Mouse (Mus musculus) megakaryocyte, embryonic 14.5 days (primary cell): ENCODE data around the gene Rara. TPM values are rescaled to one million over a fixed set of nuclear protein-coding genes. Genes with fewer than 3 reads are reported as not detected.

Experiments
- H3K27me3 ChIP-seq: replicated peaks from 2 replicates; pipeline ENCODE3; 2012; ENCODE audit warnings: inconsistent platforms
- H3K36me3 ChIP-seq: replicated peaks from 2 replicates; pipeline ENCODE3; 2012; ENCODE audit warnings: low read length, inconsistent platforms, mixed read lengths
- H3K4me1 ChIP-seq: 2 replicates; pipeline ENCODE4 v1.6.1; 2012; ENCODE audit warnings: inconsistent platforms
- H3K4me3 ChIP-seq: replicated peaks from 2 replicates; pipeline ENCODE3; 2012; ENCODE audit warnings: moderate library complexity, mild to moderate bottlenecking, inconsistent platforms
- H3K9me3 ChIP-seq: 2 replicates; pipeline ENCODE4 v1.6.1; 2012; ENCODE audit warnings: inconsistent platforms
- FLI1 ChIP-seq: IDR thresholded peaks from 2 replicates; pipeline ENCODE4 v1.6.1; 2012; ENCODE audit warnings: low read length, inconsistent platforms, mixed read lengths
- GATA1 ChIP-seq: IDR thresholded peaks from 3 replicates; pipeline ENCODE4 v1.6.1; 2012; ENCODE audit warnings: mixed read lengths, low read length, inconsistent platforms, borderline replicate concordance
- polyA plus RNA-seq: library from polyadenylated mRNA; stranded (reverse); fragments of >175 nt; gene quantifications from 2 replicates; pipeline ENCODE4 v1.2.3, GENCODE M21; 2012; ENCODE audit warnings: low replicate concordance; ENCODE audit not compliant: insufficient read depth

Gene Rara
- polyA plus RNA-seq, 1 experiment = 25.3 TPM

DNA sequence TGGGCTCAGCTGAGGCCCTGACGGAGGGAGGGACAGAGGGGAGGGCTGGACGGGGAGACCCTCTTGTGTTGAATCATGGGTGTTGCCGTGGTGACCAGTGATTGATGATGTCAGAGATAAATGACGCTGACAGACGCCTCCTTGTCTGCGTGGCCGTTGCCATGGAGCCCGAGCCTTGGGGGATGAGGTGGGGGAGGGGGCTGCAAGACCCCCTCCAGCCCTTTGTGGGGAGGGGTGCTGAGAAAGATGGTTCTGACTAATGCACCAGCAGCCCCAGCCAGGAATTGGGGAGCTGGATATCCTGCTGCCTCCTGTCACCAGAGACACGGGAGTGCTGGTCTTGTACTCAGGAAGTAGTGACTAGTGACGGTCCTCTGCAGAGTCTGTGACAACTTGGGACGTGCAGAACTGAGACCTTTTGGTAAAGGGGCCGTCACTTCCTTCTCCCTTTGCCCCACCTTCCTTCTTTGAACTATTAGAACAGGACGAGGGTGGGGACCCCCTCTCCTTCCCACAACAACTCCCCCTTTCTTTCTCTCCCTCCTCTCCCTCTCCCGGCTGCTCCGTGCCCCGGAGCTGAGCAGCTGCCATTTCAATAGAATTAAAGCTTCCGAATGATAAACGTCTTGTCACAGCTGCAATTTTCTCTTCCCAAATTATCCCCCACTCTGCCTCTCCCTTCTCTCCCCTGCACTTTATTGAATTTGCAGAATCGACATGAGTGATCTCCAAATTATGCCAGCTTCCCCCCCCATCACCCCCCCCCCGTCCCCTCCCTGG lies 41.3 kb downstream of the Rara start:
- Histone ChIP-seq H3K4me1 (peaks cover 29% of the 10 kb centered on the region), H3K4me3 (no peak overlapping the region), H3K9me3 (no peaks in the 10 kb centered on the region), H3K36me3 (peaks cover 16% of the 10 kb centered on the region), H3K27me3 (peaks cover 89% of the 10 kb centered on the region)
- TF ChIP-seq GATA1 (no peak), FLI1 (no peak)

DNA sequence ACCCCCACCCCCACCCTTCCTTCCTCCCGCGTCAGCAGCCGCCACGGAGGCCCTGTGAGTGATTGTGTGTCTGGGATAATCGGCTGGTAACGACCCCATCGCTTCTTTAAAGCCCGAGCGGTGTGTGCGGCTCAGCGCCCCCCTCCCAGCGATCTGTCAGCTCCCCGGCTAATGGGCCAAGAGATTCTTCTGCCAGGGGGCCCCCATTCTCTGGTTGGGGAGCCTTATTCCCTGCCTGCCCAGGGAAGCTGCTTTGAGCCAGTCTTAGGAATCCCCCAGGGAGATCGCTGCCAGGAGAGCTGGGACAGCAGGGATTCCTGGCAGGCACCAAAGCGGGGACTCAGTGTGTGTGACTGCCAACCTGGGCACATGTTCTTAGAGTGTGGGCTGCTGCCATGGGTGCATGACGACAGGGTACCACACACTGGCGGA lies 41.9 kb downstream of the Rara start:
- Histone ChIP-seq H3K27me3 (peaks cover 86% of the 10 kb centered on the region), H3K4me3 (no peak overlapping the region), H3K4me1 (peaks cover 24% of the 10 kb centered on the region), H3K36me3 (peaks cover 16% of the 10 kb centered on the region), H3K9me3 (no peaks in the 10 kb centered on the region)
- TF ChIP-seq GATA1 (no peak), FLI1 (no peak)

DNA sequence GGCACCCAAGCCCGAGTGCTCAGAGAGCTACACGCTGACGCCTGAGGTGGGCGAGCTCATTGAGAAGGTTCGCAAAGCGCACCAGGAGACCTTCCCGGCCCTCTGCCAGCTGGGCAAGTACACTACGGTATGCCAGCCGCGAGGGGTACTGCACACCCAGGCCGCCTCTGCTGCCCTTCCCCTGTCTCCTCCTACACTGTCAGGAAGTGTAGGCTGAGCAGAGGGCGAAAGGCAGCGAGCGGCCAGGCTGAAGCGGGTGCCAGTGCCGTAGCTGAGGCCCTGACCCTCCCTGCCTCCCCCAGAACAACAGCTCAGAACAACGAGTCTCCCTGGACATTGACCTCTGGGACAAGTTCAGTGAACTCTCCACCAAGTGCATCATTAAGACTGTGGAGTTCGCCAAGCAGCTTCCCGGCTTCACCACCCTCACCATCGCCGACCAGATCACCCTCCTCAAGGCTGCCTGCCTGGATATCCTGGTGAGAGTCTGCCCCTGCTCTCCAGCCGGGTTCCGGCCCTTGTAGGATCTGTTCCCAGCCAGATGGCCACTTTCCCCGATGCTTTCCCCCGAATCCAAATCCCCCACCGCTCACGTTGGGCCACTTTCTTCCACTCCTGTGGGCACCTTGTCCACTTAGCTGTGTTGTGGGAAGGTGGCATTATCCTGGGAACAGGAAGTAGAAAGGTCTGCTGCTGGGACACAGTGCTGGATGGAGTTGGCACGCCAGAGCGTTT lies 42.7 kb downstream of the Rara start:
- TF ChIP-seq FLI1 (no peak), GATA1 (no peak)
- peaks cover 3% of the 10 kb centered on the region for H3K9me3 ChIP-seq
- peaks cover 16% of the 10 kb centered on the region for H3K36me3 ChIP-seq
- no peak overlapping the region for H3K4me3 ChIP-seq
- peaks cover 83% of the 10 kb centered on the region for H3K27me3 ChIP-seq
- peaks cover 28% of the 10 kb centered on the region for H3K4me1 ChIP-seq

DNA sequence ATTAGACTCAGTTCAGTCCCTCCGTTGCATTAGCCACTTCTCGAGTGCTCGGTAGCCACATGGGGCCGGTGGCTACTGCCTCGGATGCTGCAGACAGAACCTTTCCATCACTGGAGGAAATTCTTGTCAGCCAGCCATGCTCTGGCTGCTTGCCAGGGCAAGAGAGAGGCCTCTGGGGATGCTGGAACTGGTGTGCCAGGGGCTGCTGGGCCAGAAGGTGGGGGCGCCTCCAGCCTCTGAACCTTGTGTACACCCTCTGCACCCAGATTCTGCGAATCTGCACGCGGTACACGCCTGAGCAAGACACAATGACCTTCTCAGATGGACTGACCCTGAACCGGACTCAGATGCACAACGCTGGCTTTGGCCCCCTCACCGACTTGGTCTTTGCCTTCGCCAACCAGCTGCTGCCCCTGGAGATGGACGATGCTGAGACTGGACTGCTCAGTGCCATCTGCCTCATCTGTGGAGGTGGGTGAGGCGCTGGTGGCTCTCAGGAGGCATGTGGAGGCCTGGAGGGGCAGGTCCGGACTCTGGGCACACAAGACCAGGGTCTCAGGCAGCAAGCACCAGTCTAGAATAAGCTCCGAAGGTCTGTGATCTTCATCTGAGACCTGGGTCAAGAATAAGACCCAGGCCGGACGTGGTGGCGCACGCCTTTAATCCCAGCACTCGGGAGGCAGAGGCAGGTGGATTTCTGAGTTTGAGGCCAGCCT lies 43.9 kb downstream of the Rara start:
- TF ChIP-seq FLI1 = no peak
- TF ChIP-seq GATA1 = no peak
- H3K4me1 ChIP-seq = peaks cover 23% of the 10 kb centered on the region
- H3K27me3 ChIP-seq = peaks cover 78% of the 10 kb centered on the region
- H3K9me3 ChIP-seq = peaks cover 8% of the 10 kb centered on the region
- H3K36me3 ChIP-seq = peaks cover 16% of the 10 kb centered on the region
- H3K4me3 ChIP-seq = no peak overlapping the region

DNA sequence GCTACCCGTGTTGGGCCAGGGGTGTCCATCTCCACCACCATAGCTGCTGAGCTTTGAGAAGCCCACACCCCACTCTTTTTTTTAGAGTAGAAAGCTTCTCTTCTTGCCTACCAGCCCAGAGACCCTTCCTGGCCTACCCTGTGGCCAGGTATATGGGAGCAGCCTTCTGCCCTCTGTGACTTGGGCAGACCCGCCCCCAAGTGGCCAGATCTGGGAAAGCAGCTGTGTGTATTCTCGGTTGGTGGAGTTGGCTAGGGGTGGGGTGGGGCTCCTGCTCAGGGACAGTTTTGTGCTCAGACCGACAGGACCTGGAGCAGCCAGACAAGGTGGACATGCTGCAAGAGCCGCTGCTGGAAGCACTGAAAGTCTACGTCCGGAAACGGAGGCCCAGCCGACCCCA lies 44.6 kb downstream of the Rara start:
- Histone ChIP-seq H3K9me3 (peaks cover 9% of the 10 kb centered on the region), H3K4me3 (no peak overlapping the region), H3K27me3 (peaks cover 75% of the 10 kb centered on the region), H3K36me3 (peaks cover 16% of the 10 kb centered on the region), H3K4me1 (peaks cover 16% of the 10 kb centered on the region)
- TF ChIP-seq GATA1 (no peak), FLI1 (no peak)

DNA sequence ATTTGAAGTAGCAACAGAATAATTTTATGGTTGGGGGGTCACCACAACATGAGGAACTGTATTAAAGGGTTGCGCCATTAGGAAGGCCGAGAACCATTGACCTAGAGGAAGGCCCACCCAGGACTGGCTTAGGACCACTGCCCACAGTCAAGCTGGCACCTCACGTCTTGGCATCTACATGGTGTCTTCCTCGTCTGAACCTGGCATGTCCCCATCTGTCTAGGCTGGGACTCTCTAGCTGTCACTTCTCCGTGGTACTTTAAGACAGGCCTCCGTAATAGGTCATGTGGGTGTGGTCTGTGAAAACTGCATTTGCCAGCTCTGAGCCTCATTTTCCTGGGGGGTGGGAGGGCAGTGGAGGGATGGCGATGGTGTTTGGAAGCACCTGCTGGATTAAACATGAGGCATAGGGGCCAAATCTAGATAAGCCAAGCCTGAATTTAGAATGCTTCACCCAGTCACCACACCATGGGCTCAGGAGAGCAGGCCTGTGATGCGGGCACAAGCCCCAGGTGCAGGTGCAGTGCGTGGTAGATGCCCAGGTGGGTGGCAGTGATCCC lies 45.3 kb downstream of the Rara start:
- H3K36me3 ChIP-seq = peaks cover 16% of the 10 kb centered on the region
- peaks cover 9% of the 10 kb centered on the region for H3K9me3 ChIP-seq
- H3K27me3 ChIP-seq = peaks cover 76% of the 10 kb centered on the region
- TF ChIP-seq GATA1 (no peak), FLI1 (no peak)
- H3K4me1 ChIP-seq = peaks cover 18% of the 10 kb centered on the region
- no peak overlapping the region for H3K4me3 ChIP-seq

DNA sequence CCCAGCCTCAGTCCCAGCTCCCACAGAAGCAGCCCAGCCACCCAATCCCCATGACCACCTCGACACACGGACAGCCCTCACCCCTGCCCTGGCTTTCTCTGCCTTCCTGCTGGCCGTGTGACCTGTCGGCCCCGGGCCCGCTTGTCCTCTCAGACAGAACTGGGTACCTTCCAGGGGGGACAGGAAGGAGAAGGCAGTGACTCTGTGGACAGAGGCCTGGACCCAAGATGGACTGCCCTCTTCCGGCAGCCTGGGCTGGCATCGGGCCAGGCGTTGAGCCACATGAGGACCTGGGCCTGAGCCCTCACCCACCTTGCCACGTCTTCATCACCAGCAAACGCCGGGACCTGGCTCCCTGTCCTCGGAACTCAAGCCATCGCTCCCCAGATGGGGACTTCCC lies 46.0 kb downstream of the Rara start:
- no peak overlapping the region for H3K4me3 ChIP-seq
- peaks cover 74% of the 10 kb centered on the region for H3K27me3 ChIP-seq
- peaks cover 14% of the 10 kb centered on the region for H3K4me1 ChIP-seq
- TF ChIP-seq FLI1 = no peak
- TF ChIP-seq GATA1 = no peak
- H3K36me3 ChIP-seq = peaks cover 16% of the 10 kb centered on the region
- peaks cover 9% of the 10 kb centered on the region for H3K9me3 ChIP-seq

DNA sequence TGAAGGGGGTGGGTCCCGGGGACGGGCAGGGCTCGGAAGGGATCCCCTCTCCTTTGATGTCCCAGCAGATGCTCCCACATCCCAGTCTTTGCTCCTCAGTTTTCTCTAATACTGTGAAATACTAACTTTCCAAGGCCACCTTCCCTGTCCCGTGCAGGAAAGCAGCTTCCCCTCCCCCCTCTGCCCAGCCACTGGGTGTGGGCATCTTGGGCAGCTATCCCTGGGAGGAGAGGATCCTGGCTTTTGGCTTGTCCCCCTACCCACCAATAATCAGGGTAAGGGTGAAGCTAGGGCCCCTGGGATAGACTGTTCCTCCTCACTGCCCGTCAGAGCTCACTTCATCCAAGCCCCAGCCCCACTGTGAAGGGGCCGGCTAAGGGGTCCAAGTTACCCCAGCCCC lies 46.6 kb downstream of the Rara start:
- Histone ChIP-seq H3K4me1 (peaks cover 9% of the 10 kb centered on the region), H3K27me3 (peaks cover 74% of the 10 kb centered on the region), H3K36me3 (peaks cover 16% of the 10 kb centered on the region), H3K4me3 (no peak overlapping the region), H3K9me3 (peaks cover 9% of the 10 kb centered on the region)
- TF ChIP-seq FLI1 (no peak), GATA1 (no peak)

DNA sequence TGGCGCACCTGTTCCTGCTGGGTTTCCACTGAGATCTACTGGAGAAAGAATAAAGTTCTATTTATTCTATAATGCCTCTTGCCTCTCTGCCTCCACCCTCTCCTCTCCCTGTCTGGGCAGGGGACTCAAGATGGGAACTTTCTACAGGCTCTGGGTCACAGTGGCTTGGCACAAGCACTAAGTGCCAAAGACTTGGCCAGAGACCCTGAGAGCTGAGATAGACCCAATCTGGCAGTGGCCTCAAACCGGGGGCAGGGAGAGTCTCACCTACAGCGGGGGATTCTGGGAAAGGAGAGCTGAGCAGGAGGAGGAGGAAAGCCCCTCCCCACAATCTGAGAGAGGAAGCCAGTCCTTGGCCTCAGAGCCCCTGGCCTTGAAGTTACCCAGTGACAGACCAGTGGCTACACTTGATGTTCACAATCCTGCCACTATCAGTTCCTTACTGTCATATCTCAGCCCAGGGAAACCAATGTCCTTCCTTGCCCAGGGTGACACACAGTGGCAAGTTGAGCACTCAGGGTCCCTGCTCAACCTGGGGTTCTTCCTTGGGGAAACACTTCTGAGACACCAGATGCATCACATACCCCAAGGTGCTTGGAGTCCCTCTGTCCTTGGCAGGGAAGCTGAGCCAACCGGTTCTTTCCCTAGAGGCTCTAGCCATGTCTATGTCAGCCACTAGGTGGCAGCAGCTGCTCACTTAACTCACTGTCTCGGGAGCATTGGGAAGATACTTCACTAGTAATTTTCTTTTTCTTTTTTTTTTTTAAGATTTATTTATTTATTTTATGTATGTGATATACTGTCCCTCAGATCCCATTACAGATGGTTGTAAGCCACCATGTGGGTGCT lies 47.5 kb downstream of the Rara start:
- Histone ChIP-seq H3K36me3 (peaks cover 15% of the 10 kb centered on the region), H3K4me1 (peaks cover 9% of the 10 kb centered on the region), H3K4me3 (no peak overlapping the region), H3K27me3 (peaks cover 74% of the 10 kb centered on the region), H3K9me3 (peaks cover 9% of the 10 kb centered on the region)
- TF ChIP-seq FLI1 = no peak
- TF ChIP-seq GATA1 = no peak
